Mouse (Mus musculus) MEL (cell line): Measurements from ENCODE around the gene Olfr12. TPM values are rescaled to one million over a fixed set of nuclear protein-coding genes. Genes with fewer than 3 reads are reported as not detected.

Experiments used
- DNase-seq: peaks from one replicate; pipeline ENCODE4 v3.0.0; 2011; ENCODE audit warnings: low read depth, low spot score
- H3K27ac ChIP-seq: 2 replicates; pipeline ENCODE4 v1.5.1; 2012; ENCODE audit warnings: low read depth, mild to moderate bottlenecking, control low read depth, low read length, moderate library complexity; ENCODE audit not compliant: control insufficient read depth
- H3K27me3 ChIP-seq, 2 experiments: fragments of 150-350 bp in 1 of 2; sonication (generic) in 1 of 2; 2 replicates each; pipeline ENCODE4 v1.6.1; 2012; ENCODE audit warnings: low read length in 2 of 2, mild to moderate bottlenecking in 2 of 2, improper control_type of control experiment in 1 of 2, moderate library complexity in 1 of 2; ENCODE audit not compliant: insufficient read depth in 2 of 2, control insufficient read depth in 1 of 2
- H3K36me3 ChIP-seq, 2 experiments: 2 replicates each; pipeline ENCODE4 v1.6.1; 2012 to 2014; ENCODE audit warnings: low read length in 2 of 2, improper control_type of control experiment in 1 of 2, inconsistent platforms in 1 of 2, mild to moderate bottlenecking in 1 of 2; ENCODE audit not compliant: insufficient read depth in 2 of 2, control insufficient read depth in 1 of 2
- H3K4me1 ChIP-seq, 2 experiments: fragments of 150-350 bp in 1 of 2; sonication (generic) in 1 of 2; 2 replicates each; pipeline ENCODE4 v1.6.1; 2012; ENCODE audit warnings: low read length in 2 of 2, improper control_type of control experiment in 1 of 2, mild to moderate bottlenecking in 1 of 2; ENCODE audit not compliant: insufficient read depth in 2 of 2, control insufficient read depth in 1 of 2
- H3K4me3 ChIP-seq, 2 experiments: fragments of 150-350 bp in 1 of 2; sonication (generic) in 1 of 2; 2 replicates each; pipeline ENCODE4 v1.5.1; 2012; ENCODE audit warnings: low read depth in 2 of 2, low read length in 2 of 2, mild to moderate bottlenecking in 2 of 2, moderate library complexity in 2 of 2, control low read depth in 1 of 2, improper control_type of control experiment in 1 of 2; ENCODE audit not compliant: control insufficient read depth in 1 of 2, insufficient read depth in 1 of 2
- H3K79me2 ChIP-seq: 2 replicates; pipeline ENCODE4 v1.6.1; 2012; ENCODE audit warnings: mild to moderate bottlenecking, low read length, moderate library complexity; ENCODE audit not compliant: control insufficient read depth, poor library complexity, insufficient read depth
- H3K9ac ChIP-seq: 2 replicates; pipeline ENCODE4 v1.6.1; 2012; ENCODE audit warnings: low read depth, mild to moderate bottlenecking, control low read depth, low read length, moderate library complexity; ENCODE audit not compliant: control insufficient read depth, poor library complexity, severe bottlenecking
- H3K9me3 ChIP-seq: fragments of 150-350 bp; sonication (generic); replicated peaks from 2 replicates; pipeline ENCODE4 v1.6.1; 2012; ENCODE audit warnings: mild to moderate bottlenecking, low read length, improper control_type of control experiment, moderate library complexity; ENCODE audit not compliant: insufficient read depth
- CHD1 ChIP-seq: IDR thresholded peaks from 2 replicates; pipeline ENCODE4 v1.6.1; 2012; ENCODE audit warnings: low read depth, mild to moderate bottlenecking, inconsistent platforms, low read length, improper control_type of control experiment
- CHD2 ChIP-seq: IDR thresholded peaks from 2 replicates; pipeline ENCODE4 v1.6.1; 2011; ENCODE audit warnings: low read length, improper control_type of control experiment
- CTCF ChIP-seq, 3 experiments: IDR thresholded peaks in 2 of 3; conservative IDR thresholded peaks in 1 of 3; 2 replicates each; pipeline ENCODE4 v1.5.1; 2011 to 2012; ENCODE audit warnings: low read length in 3 of 3, low read depth in 2 of 3, mild to moderate bottlenecking in 2 of 3, improper control_type of control experiment in 1 of 3, inconsistent platforms in 1 of 3, mixed read lengths in 1 of 3, moderate library complexity in 1 of 3; ENCODE audit not compliant: control insufficient read depth in 1 of 3, insufficient read depth in 1 of 3, poor library complexity in 1 of 3, severe bottlenecking in 1 of 3
- EP300 ChIP-seq, 2 experiments: IDR thresholded peaks; 2 replicates each; pipeline ENCODE4 v1.6.1; 2011; ENCODE audit warnings: improper control_type of control experiment in 2 of 2, low read length in 2 of 2, low read depth in 1 of 2, mild to moderate bottlenecking in 1 of 2
- ETS1 ChIP-seq: IDR thresholded peaks from 2 replicates; pipeline ENCODE4 v1.6.1; 2012; ENCODE audit warnings: low read depth, mild to moderate bottlenecking, inconsistent platforms, low read length, improper control_type of control experiment, moderate library complexity
- GATA1 ChIP-seq: IDR thresholded peaks from 2 replicates; pipeline ENCODE4 v1.6.1; 2011; ENCODE audit warnings: low read depth, low read length, improper control_type of control experiment
- HCFC1 ChIP-seq: IDR thresholded peaks from 2 replicates; pipeline ENCODE4 v1.6.1; 2012; ENCODE audit warnings: low read depth, mild to moderate bottlenecking, inconsistent platforms, low read length, improper control_type of control experiment, moderate library complexity
- JUND ChIP-seq: IDR thresholded peaks from 2 replicates; pipeline ENCODE4 v1.6.1; 2011; ENCODE audit warnings: low read depth, mild to moderate bottlenecking, improper control_type of control experiment, low read length
- KAT2A ChIP-seq: conservative IDR thresholded peaks from 2 replicates; pipeline ENCODE4 v1.6.1; 2012; ENCODE audit warnings: low read depth, low read length, improper control_type of control experiment, inconsistent platforms
- MAX ChIP-seq: IDR thresholded peaks from 2 replicates; pipeline ENCODE4 v1.6.1; 2011; ENCODE audit warnings: low read length, improper control_type of control experiment
- MAZ ChIP-seq: IDR thresholded peaks from 2 replicates; pipeline ENCODE4 v1.6.1; 2012; ENCODE audit warnings: low read depth, mild to moderate bottlenecking, inconsistent platforms, low read length, improper control_type of control experiment
- MXI1 ChIP-seq: IDR thresholded peaks from 2 replicates; pipeline ENCODE4 v1.6.1; 2011; ENCODE audit warnings: mild to moderate bottlenecking, low read depth, low read length, improper control_type of control experiment
- MYC ChIP-seq: IDR thresholded peaks from 2 replicates; pipeline ENCODE4 v1.6.1; 2011; ENCODE audit warnings: low read depth, mild to moderate bottlenecking, low read length, improper control_type of control experiment, moderate library complexity
- NRF1 ChIP-seq: IDR thresholded peaks from 2 replicates; pipeline ENCODE4 v1.6.1; 2014; ENCODE audit warnings: low read depth, mild to moderate bottlenecking, inconsistent platforms, low read length, improper control_type of control experiment, moderate library complexity; ENCODE audit not compliant: poor library complexity, insufficient read depth, severe bottlenecking
- POLR2AphosphoS5 ChIP-seq: IDR thresholded peaks from 2 replicates; pipeline ENCODE4 v1.6.1; 2012; ENCODE audit warnings: low read depth, borderline replicate concordance, mild to moderate bottlenecking, inconsistent platforms, low read length, moderate library complexity, mixed read lengths
- RAD21 ChIP-seq: IDR thresholded peaks from 2 replicates; pipeline ENCODE4 v1.6.1; 2011; ENCODE audit warnings: mild to moderate bottlenecking, low read depth, low read length, improper control_type of control experiment
- RCOR1 ChIP-seq: IDR thresholded peaks from 2 replicates; pipeline ENCODE4 v1.6.1; 2012; ENCODE audit warnings: low read depth, mild to moderate bottlenecking, inconsistent platforms, low read length, improper control_type of control experiment
- SIN3A ChIP-seq: IDR thresholded peaks from 2 replicates; pipeline ENCODE4 v1.6.1; 2012; ENCODE audit warnings: low read length, improper control_type of control experiment, inconsistent platforms
- SMC3 ChIP-seq: IDR thresholded peaks from 2 replicates; pipeline ENCODE4 v1.6.1; 2011; ENCODE audit warnings: low read depth, low read length, improper control_type of control experiment
- TAL1 ChIP-seq: IDR thresholded peaks from 2 replicates; pipeline ENCODE4 v1.6.1; 2012; ENCODE audit warnings: mild to moderate bottlenecking, inconsistent platforms, low read length, moderate library complexity, mixed read lengths
- TCF12 ChIP-seq: IDR thresholded peaks from 2 replicates; pipeline ENCODE4 v1.6.1; 2014; ENCODE audit warnings: low read depth, mild to moderate bottlenecking, inconsistent platforms, low read length, improper control_type of control experiment, moderate library complexity
- USF1 ChIP-seq: IDR thresholded peaks from 2 replicates; pipeline ENCODE4 v1.6.1; 2014; ENCODE audit warnings: low read depth, mild to moderate bottlenecking, inconsistent platforms, low read length, improper control_type of control experiment, moderate library complexity
- USF2 ChIP-seq, 2 experiments: IDR thresholded peaks; 2 replicates each; pipeline ENCODE4 v1.6.1; 2011 to 2012; ENCODE audit warnings: improper control_type of control experiment in 2 of 2, low read length in 2 of 2, borderline replicate concordance in 1 of 2, inconsistent platforms in 1 of 2, low read depth in 1 of 2, mild to moderate bottlenecking in 1 of 2; ENCODE audit not compliant: insufficient read depth in 1 of 2
- ZC3H11A ChIP-seq: IDR thresholded peaks from 2 replicates; pipeline ENCODE4 v1.6.1; 2012; ENCODE audit warnings: low read depth, mild to moderate bottlenecking, inconsistent platforms, low read length, improper control_type of control experiment
- ZMIZ1 ChIP-seq: IDR thresholded peaks from 2 replicates; pipeline ENCODE4 v1.6.1; 2012; ENCODE audit warnings: low read depth, mild to moderate bottlenecking, inconsistent platforms, low read length, improper control_type of control experiment, moderate library complexity
- polyA plus RNA-seq, 2 experiments: library from polyadenylated mRNA; stranded (reverse) in 1 of 2; unstranded in 1 of 2; fragments of >175 nt in 1 of 2; fragments of >200 nt in 1 of 2; gene quantifications; 2 replicates each; pipeline versions ENCODE4 v1.2.1 to v1.2.4; 2012; ENCODE audit warnings: low replicate concordance in 2 of 2, low read depth in 1 of 2; ENCODE audit not compliant: insufficient read length in 2 of 2, insufficient read depth in 1 of 2, missing spikeins in 1 of 2
- total RNA-seq: library from RNA; depleted of rRNA; stranded (reverse); fragments of 300-350 nt; gene quantifications from 2 replicates; pipeline ENCODE4 v1.2.3, GENCODE M21; 2012

Gene Olfr12
- total and polyA plus RNA-seq, 3 experiments = not detected

- Histone ChIP-seq H3K79me2 (no peaks in the 10 kb centered on the region; the same call in 1 of the 2 replicates), H3K9me3 (no peaks in the 10 kb centered on the region), H3K4me3 (peak overlapping the region; percentile 53 to 64), H3K27me3 (no peaks in the 10 kb centered on the region), H3K36me3 (peaks cover 0 to 7% of the 10 kb centered on the region in 2 experiments; a peak in 2 of 4 replicates), H3K27ac (peak overlapping the region; percentile 84), H3K9ac (peak overlapping the region; percentile 65), H3K4me1 (peaks cover 3 to 7% of the 10 kb centered on the region in 2 experiments)
- DNase-seq = peak; percentile 93
- TF ChIP-seq CHD1 (peak; percentile 75; the same call in 1 of the 2 replicates), MYC (peak; percentile 75), USF1 (0 out of 2 replicates have a peak, but pooled peaks have one; percentile 28), ZMIZ1 (no peak), MAX (0 out of 2 replicates have a peak, but pooled peaks have one; percentile 31), EP300 (IDR thresholded peaks at IDR 0.05; ENCODE audit: low read depth in 1 of 2, low read length in 2 of 2) (peak; percentile 49 to 61; a peak in 3 of 4 replicates), NRF1 (0 out of 2 replicates have a peak, but pooled peaks have one; percentile 2), HCFC1 (peak; percentile 44; the same call in 1 of the 2 replicates), TAL1 (peak; percentile 44), POLR2AphosphoS5 (no peak), CHD2 (no peak), SMC3 (peak; percentile 71), USF2 (IDR thresholded peaks at IDR 0.05; ENCODE audit: borderline replicate concordance in 1 of 2, insufficient read depth in 1 of 2, low read depth in 1 of 2, low read length in 2 of 2) (no peak), GATA1 (peak; percentile 38), CTCF (IDR thresholded peaks at IDR 0.05 in 2 of 3, conservative IDR thresholded peaks at IDR 0.05 in 1 of 3; ENCODE audit: control insufficient read depth in 1 of 3, insufficient read depth in 1 of 3, low read depth in 2 of 3, low read length in 3 of 3, poor library complexity in 1 of 3, severe bottlenecking in 1 of 3) (peak; percentile 93 to 97 (median 96)), SIN3A (peak; percentile 65), RAD21 (peak; percentile 74), MXI1 (peak; percentile 63), RCOR1 (no peak), KAT2A (no peak), MAZ (peak; percentile 33; the same call in 1 of the 2 replicates), ETS1 (0 out of 2 replicates have a peak, but pooled peaks have one; percentile 7), TCF12 (0 out of 2 replicates have a peak, but pooled peaks have one; percentile 29), ZC3H11A (peak; percentile 33; the same call in 1 of the 2 replicates), JUND (peak; percentile 87)
Observed at GRCm38 (mm10) chr1:92647752-92648151, 30.2 kb downstream of the Olfr12 start.
